Mouse (Mus musculus) embryonic fibroblast, embryonic 13.5 days (primary cell): ENCODE results near the gene Vmn1r120. TPM values are rescaled to one million over a fixed set of nuclear protein-coding genes. Genes with fewer than 3 reads are reported as not detected.
"Not testable (repeated sequence)": the region's sequence is repeated elsewhere in the genome, so short reads cannot be mapped to it uniquely, and the experiment has no call there.

ENCODE experiments used
- H3K27ac ChIP-seq: 2 replicates; pipeline ENCODE4 v1.5.1; 2012; ENCODE audit warnings: low read length, control low read depth, inconsistent platforms; ENCODE audit not compliant: insufficient read depth
- H3K4me1 ChIP-seq: 2 replicates; pipeline ENCODE4 v1.6.1; 2011; ENCODE audit warnings: low read length; ENCODE audit not compliant: control insufficient read depth, insufficient read depth
- H3K4me3 ChIP-seq: 2 replicates; pipeline ENCODE4 v1.5.1; 2011; ENCODE audit warnings: mild to moderate bottlenecking, control low read depth, low read length; ENCODE audit not compliant: insufficient read depth
- polyA plus RNA-seq: library from polyadenylated mRNA; stranded (reverse); fragments of >200 nt; gene quantifications from 2 replicates; pipeline ENCODE4 v1.2.4, GENCODE M21; 2011; ENCODE audit warnings: low read depth; ENCODE audit not compliant: missing spikeins, insufficient read length

Gene Vmn1r120
- polyA plus RNA-seq = not detected in 2 replicates

DNA sequence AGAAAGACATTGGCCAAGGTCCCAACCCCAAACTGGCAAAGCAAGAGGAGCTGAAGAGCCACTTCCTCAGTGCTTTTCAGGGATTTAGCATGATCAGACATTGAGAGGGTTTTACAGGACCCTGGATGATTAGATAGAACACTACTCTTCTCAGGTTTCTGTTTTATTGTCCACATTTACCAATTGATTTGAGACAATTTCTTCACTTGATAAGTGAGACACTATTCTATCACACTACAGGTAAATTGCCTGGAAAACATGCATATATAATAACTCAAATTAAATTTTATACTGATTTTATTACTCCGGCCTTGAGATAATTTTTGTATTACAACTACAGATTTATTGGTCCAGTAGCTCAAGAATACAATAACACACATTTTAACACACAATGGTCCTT lies at the start of gene Vmn1r120:
Gene Vmn1r120, minus strand, starts transcription at position 101 of the 400 bp plus-strand sequence.
- H3K4me3 ChIP-seq, H3K27ac ChIP-seq, H3K4me1 ChIP-seq: not testable (repeated sequence)

DNA sequence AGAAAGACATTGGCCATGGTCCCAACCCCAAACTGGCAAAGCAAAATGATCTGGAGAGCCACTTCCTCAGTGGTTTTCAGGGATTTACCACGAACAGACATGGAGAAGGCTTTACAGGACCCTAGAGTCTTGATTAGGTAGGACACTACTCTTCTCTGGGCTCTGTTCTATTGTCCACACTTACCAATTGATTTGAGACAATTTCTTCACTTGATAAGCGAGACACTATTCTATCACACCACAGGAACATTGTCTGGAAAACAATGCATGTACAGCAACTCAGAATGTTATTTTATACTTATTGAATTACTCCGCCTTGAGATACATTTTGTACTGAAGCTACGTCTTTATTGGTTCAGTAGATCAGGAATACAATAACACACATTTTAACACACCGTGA lies 44.8 kb upstream of the Vmn1r120 start, which contains the start of gene Vmn1r121:
Gene Vmn1r121, minus strand, starts transcription at position 101 of the 400 bp plus-strand sequence.
- not testable (repeated sequence) for H3K4me1 ChIP-seq, H3K27ac ChIP-seq, H3K4me3 ChIP-seq

DNA sequence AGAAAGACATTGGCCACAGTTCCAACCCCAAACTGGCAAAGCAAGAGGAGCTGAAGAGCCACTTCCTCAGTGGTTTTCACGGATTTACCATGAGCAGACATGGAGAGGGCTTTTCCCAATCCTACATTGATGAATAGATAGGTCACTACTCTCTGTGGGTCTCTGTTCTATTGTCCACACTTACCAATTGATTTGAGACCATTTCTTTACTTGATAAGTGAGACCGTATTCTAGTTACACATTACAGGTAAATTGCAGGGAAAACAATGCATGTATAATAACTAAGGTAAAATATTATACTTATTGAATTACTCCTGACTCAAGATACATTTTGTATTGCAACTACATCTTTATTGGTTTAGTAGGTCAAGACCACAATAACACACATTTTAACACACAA lies 41.2 kb downstream of the Vmn1r120 start, which contains the start of gene Vmn1r119:
Gene Vmn1r119, minus strand, starts transcription at position 101 of the 400 bp plus-strand sequence.
- H3K27ac ChIP-seq, H3K4me1 ChIP-seq, H3K4me3 ChIP-seq: not testable (repeated sequence)

Other genes starting within 250 kb of the Vmn1r120 start
- gene Vmn1r114, start 241.6 kb downstream of the Vmn1r120 start, polyA plus RNA-seq = not detected in 2 replicates
- gene Vmn1r115, start 208.8 kb downstream of the Vmn1r120 start, polyA plus RNA-seq = not detected in 2 replicates
- gene Vmn1r116, start 181.5 kb downstream of the Vmn1r120 start, polyA plus RNA-seq = not detected in 2 replicates
- not detected in 2 replicates for gene Vmn1r117, start 169.7 kb downstream of the Vmn1r120 start, polyA plus RNA-seq
- not detected in 2 replicates for gene Vmn1r118, start 141.4 kb downstream of the Vmn1r120 start, polyA plus RNA-seq
- not detected in 2 replicates for gene Vmn1r119, start 41.3 kb downstream of the Vmn1r120 start, polyA plus RNA-seq
- not detected in 2 replicates for gene Vmn1r121, start 44.7 kb upstream of the Vmn1r120 start, polyA plus RNA-seq
- gene Vmn1r122, start 80.3 kb upstream of the Vmn1r120 start, polyA plus RNA-seq = not detected in 2 replicates
- not detected in 2 replicates for gene Vmn1r123, start 108.4 kb upstream of the Vmn1r120 start, polyA plus RNA-seq
- gene Gm5157, start 136.6 kb upstream of the Vmn1r120 start, polyA plus RNA-seq = not detected in 2 replicates
- not detected in 2 replicates for gene Vmn1r124, start 206.8 kb upstream of the Vmn1r120 start, polyA plus RNA-seq
- gene Vmn1r125, start 218.4 kb upstream of the Vmn1r120 start, polyA plus RNA-seq = not detected in 2 replicates
- not detected in 2 replicates for gene Vmn1r126, start 247.7 kb upstream of the Vmn1r120 start, polyA plus RNA-seq